Mouse (Mus musculus): ENCODE data around the gene Zfp553. TPM values are rescaled to one million over a fixed set of nuclear protein-coding genes. Genes with fewer than 3 reads are reported as not detected.
A peak's percentile ranks its signal among the peaks of the same experiment; 100 is the strongest.

Zfp553 gene
- polyA plus RNA-seq, 1 experiment, result 11.4 TPM

DNA sequence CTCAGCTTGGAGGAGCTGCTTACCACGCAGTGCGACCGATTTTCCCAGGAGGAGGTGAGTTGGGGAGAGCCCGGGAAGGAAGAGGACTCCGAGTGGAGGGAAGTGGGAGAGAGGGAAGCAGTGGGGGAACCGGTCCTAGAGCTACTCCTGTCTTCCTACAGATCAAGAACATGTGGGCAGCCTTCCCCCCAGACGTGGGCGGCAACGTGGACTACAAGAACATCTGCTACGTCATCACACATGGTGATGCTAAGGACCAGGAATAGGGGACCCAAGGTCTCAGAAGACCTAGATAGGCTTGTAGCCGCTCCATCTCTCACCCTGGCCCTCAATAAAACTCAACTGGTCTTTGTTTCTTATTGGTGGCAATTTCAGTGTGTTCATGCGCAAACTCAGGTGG, 18.9 kb upstream of the Zfp553 start:
- Histone ChIP-seq H3K27me3 (ENCODE audit: control insufficient read depth, insufficient read depth, insufficient read length) (no peaks in the 10 kb centered on the region), H3ac (ENCODE audit: control insufficient read depth, insufficient read length) (no peak overlapping the region), H3K4me2 (ENCODE audit: low read depth) (peak overlapping the region; percentile 66), H3K36me3 (ENCODE audit: control insufficient read depth, insufficient read depth) (no peaks in the 10 kb centered on the region), H3K79me2 (ENCODE audit: control insufficient read depth, insufficient read depth) (peaks cover 8% of the 10 kb centered on the region), H3K4me3 (peak overlapping the region; percentile 60)
- peak; percentile 57 for TF ChIP-seq POLR2A (IDR thresholded peaks at IDR 0.05; ENCODE audit: insufficient read length, low read depth)
- TF ChIP-seq CEBPB (IDR thresholded peaks at IDR 0.05; ENCODE audit: insufficient read depth, poor library complexity, severe bottlenecking), result no peak
- peak; percentile 85 for TF ChIP-seq POLR2AphosphoS2 (IDR thresholded peaks at IDR 0.05; ENCODE audit: insufficient read length, low read depth)
- no peak for TF ChIP-seq REST (IDR thresholded peaks at IDR 0.05; ENCODE audit: insufficient read depth, insufficient read length)
- no peak for TF ChIP-seq MYOD1 (IDR thresholded peaks at IDR 0.05; ENCODE audit: control insufficient read depth in 1 of 3, insufficient read length in 2 of 3, low read depth in 2 of 3)
- TF ChIP-seq TCF12 (IDR thresholded peaks at IDR 0.05; ENCODE audit: insufficient read depth, poor library complexity, severe bottlenecking), result no peak
- no peak for TF ChIP-seq E2F4 (IDR thresholded peaks at IDR 0.05; ENCODE audit: insufficient read depth)
- TF ChIP-seq MYOG (IDR thresholded peaks at IDR 0.05; ENCODE audit: control insufficient read depth in 1 of 3, insufficient read depth in 1 of 3, insufficient read length in 2 of 3, low read depth in 2 of 3), result no peak
- no peak for TF ChIP-seq MAX (IDR thresholded peaks at IDR 0.05; ENCODE audit: low read depth)
- TF ChIP-seq TCF3 (IDR thresholded peaks at IDR 0.05; ENCODE audit: insufficient read length, low read depth), result no peak
- no peak for TF ChIP-seq SRF (IDR thresholded peaks at IDR 0.05; ENCODE audit: control insufficient read depth, insufficient read length, low read depth)
- TF ChIP-seq USF1 (IDR thresholded peaks at IDR 0.05; ENCODE audit: low read depth), result no peak

DNA sequence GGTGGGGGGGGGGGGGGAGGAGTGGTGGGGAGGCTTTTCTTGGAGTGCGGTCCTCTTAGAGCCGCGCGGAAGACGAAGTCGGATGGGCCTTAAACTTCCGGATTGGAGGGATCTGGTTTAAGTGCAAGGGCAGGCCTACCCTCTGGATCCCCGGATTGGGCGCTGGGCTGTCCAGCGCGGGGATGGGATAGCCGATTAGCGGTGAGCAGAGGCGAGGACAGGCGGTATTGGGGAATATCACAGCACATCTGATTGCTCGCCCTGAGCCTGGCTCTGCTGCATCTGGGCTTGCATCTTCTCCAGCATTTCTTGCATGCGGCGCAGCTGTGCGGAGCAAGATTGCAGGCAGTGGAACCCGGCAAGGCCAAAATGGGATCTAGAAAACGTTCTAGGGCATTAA, 18.3 kb upstream of the Zfp553 start:
- TF ChIP-seq POLR2AphosphoS2 (IDR thresholded peaks at IDR 0.05; ENCODE audit: insufficient read length, low read depth) (peak; percentile 50), POLR2A (IDR thresholded peaks at IDR 0.05; ENCODE audit: insufficient read length, low read depth) (peak; percentile 27), E2F4 (IDR thresholded peaks at IDR 0.05; ENCODE audit: insufficient read depth) (no peak)
- Histone ChIP-seq H3K4me2 (ENCODE audit: low read depth) (peak overlapping the region; percentile 33), H3K27me3 (ENCODE audit: control insufficient read depth, insufficient read depth, insufficient read length) (no peaks in the 10 kb centered on the region)

DNA sequence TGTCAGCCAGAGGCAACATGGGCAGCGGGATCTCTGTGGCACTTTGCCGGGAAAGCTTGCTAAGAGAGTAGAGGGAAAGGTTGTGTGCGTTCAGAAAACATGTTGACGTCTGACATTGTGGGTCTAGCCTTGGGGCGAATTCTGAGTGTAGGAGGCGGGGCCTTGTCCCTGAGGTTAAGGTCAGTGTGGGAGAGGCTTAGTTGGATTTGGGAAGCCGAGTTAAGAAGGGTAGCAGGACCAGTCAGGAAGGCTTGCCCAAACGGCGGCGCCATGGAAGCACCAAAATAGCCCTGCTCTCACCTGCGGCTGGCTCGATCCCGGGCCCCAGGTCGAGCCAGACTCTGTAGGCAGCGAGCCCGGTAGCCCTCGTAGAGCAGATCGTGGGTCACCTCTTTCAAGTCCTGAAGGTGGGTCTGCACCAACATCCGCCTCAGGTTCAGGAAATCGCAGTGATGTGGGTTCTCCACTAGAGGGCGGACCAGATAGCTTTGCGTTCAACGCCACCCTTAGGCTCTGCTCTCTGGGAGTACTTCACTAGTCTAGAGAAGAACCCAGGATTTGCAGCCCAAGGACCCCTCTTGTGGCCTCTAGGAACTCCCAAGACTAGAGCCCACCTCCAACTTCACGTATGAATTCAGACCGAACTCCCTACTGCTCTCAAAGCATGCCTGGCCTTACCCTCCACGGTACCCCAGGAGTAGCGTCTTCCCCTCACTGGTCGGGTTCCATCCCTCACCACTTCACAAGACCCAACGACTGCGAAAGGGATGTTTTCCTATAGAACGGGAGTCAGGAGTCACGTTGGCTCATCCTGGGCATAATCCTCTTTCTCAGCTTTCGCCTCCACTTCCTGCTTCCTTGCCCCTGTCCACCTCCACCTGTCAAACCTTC, 17.6 kb upstream of the Zfp553 start:
- no peak for TF ChIP-seq TCF3 (IDR thresholded peaks at IDR 0.05; ENCODE audit: insufficient read length, low read depth)
- no peak for TF ChIP-seq CEBPB (IDR thresholded peaks at IDR 0.05; ENCODE audit: insufficient read depth, poor library complexity, severe bottlenecking)
- TF ChIP-seq MAX (IDR thresholded peaks at IDR 0.05; ENCODE audit: low read depth), result no peak
- no peak for TF ChIP-seq TCF12 (IDR thresholded peaks at IDR 0.05; ENCODE audit: insufficient read depth, poor library complexity, severe bottlenecking)
- TF ChIP-seq POLR2AphosphoS2 (IDR thresholded peaks at IDR 0.05; ENCODE audit: insufficient read length, low read depth), result peak; percentile 95
- no peak for TF ChIP-seq USF1 (IDR thresholded peaks at IDR 0.05; ENCODE audit: low read depth)
- TF ChIP-seq REST (IDR thresholded peaks at IDR 0.05; ENCODE audit: insufficient read depth, insufficient read length), result no peak
- TF ChIP-seq MYOG (IDR thresholded peaks at IDR 0.05; ENCODE audit: control insufficient read depth in 1 of 3, insufficient read depth in 1 of 3, insufficient read length in 2 of 3, low read depth in 2 of 3), result no peak
- no peak for TF ChIP-seq MYOD1 (IDR thresholded peaks at IDR 0.05; ENCODE audit: control insufficient read depth in 1 of 3, insufficient read length in 2 of 3, low read depth in 2 of 3)
- no peak for TF ChIP-seq E2F4 (IDR thresholded peaks at IDR 0.05; ENCODE audit: insufficient read depth)
- no peak for TF ChIP-seq SRF (IDR thresholded peaks at IDR 0.05; ENCODE audit: control insufficient read depth, insufficient read length, low read depth)
- peak; percentile 63 for TF ChIP-seq POLR2A (IDR thresholded peaks at IDR 0.05; ENCODE audit: insufficient read length, low read depth)
- no peaks in the 10 kb centered on the region for H3K36me3 ChIP-seq (ENCODE audit: control insufficient read depth, insufficient read depth)
- peaks cover 8% of the 10 kb centered on the region for H3K79me2 ChIP-seq (ENCODE audit: control insufficient read depth, insufficient read depth)
- H3K4me3 ChIP-seq, result peak overlapping the region; percentile 60
- peak overlapping the region; percentile 33 for H3K4me2 ChIP-seq (ENCODE audit: low read depth)
- no peak overlapping the region for H3ac ChIP-seq (ENCODE audit: control insufficient read depth, insufficient read length)
- H3K27me3 ChIP-seq (ENCODE audit: control insufficient read depth, insufficient read depth, insufficient read length), result no peaks in the 10 kb centered on the region

More for the DNA sequence above, 18.3 kb upstream of the Zfp553 start:
- no peak overlapping the region for H3ac ChIP-seq (ENCODE audit: control insufficient read depth, insufficient read length)
- H3K79me2 ChIP-seq (ENCODE audit: control insufficient read depth, insufficient read depth), result peaks cover 8% of the 10 kb centered on the region
- peak overlapping the region; percentile 60 for H3K4me3 ChIP-seq
- no peaks in the 10 kb centered on the region for H3K36me3 ChIP-seq (ENCODE audit: control insufficient read depth, insufficient read depth)

DNA sequence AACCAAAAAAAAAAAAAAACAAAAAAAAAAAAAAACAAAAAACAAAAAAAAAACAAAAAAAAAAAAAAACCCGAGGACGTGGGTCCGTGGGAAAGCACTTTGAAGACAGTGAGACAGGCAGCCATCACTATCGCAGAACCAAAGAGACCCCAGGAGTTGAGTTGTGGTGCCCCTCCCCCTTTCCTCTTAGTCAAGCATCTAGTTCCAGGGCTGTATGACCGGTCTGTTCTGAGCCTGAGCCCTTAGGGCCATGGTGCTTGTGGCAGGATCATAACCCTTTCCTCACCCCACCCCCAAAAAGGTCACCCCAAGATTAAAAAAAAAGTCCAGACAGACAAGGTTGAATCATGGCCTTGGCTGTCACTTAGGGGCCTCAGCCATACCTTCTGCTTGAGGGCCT, 16.6 kb upstream of the Zfp553 start:
- TF ChIP-seq CEBPB (IDR thresholded peaks at IDR 0.05; ENCODE audit: insufficient read depth, poor library complexity, severe bottlenecking), result no peak
- peak; percentile 15 for TF ChIP-seq POLR2AphosphoS2 (IDR thresholded peaks at IDR 0.05; ENCODE audit: insufficient read length, low read depth)
- H3K79me2 ChIP-seq (ENCODE audit: control insufficient read depth, insufficient read depth), result peaks cover 8% of the 10 kb centered on the region
- no peak overlapping the region for H3ac ChIP-seq (ENCODE audit: control insufficient read depth, insufficient read length)
- H3K4me3 ChIP-seq, result no peak overlapping the region
- no peak overlapping the region for H3K4me2 ChIP-seq (ENCODE audit: low read depth)
- no peaks in the 10 kb centered on the region for H3K27me3 ChIP-seq (ENCODE audit: control insufficient read depth, insufficient read depth, insufficient read length)
- no peaks in the 10 kb centered on the region for H3K36me3 ChIP-seq (ENCODE audit: control insufficient read depth, insufficient read depth)

GRCm38 (mm10) chr7:127217475-127217874, 15.4 kb upstream of the Zfp553 start:
- TF ChIP-seq SRF (IDR thresholded peaks at IDR 0.05; ENCODE audit: control insufficient read depth, insufficient read length, low read depth), result no peak
- no peak for TF ChIP-seq POLR2AphosphoS2 (IDR thresholded peaks at IDR 0.05; ENCODE audit: insufficient read length, low read depth)
- no peak for TF ChIP-seq USF1 (IDR thresholded peaks at IDR 0.05; ENCODE audit: low read depth)
- no peak for TF ChIP-seq CEBPB (IDR thresholded peaks at IDR 0.05; ENCODE audit: insufficient read depth, poor library complexity, severe bottlenecking)
- TF ChIP-seq MYOG (IDR thresholded peaks at IDR 0.05; ENCODE audit: control insufficient read depth in 1 of 3, insufficient read depth in 1 of 3, insufficient read length in 2 of 3, low read depth in 2 of 3), result no peak
- TF ChIP-seq E2F4 (IDR thresholded peaks at IDR 0.05; ENCODE audit: insufficient read depth), result no peak
- no peak for TF ChIP-seq POLR2A (IDR thresholded peaks at IDR 0.05; ENCODE audit: insufficient read length, low read depth)
- no peak for TF ChIP-seq MYOD1 (IDR thresholded peaks at IDR 0.05; ENCODE audit: control insufficient read depth in 1 of 3, insufficient read length in 2 of 3, low read depth in 2 of 3)
- Histone ChIP-seq H3K36me3 (ENCODE audit: control insufficient read depth, insufficient read depth) (no peaks in the 10 kb centered on the region), H3ac (ENCODE audit: control insufficient read depth, insufficient read length) (no peak overlapping the region), H3K4me3 (no peak overlapping the region), H3K4me2 (ENCODE audit: low read depth) (no peak overlapping the region), H3K79me2 (ENCODE audit: control insufficient read depth, insufficient read depth) (no peaks in the 10 kb centered on the region), H3K27me3 (ENCODE audit: control insufficient read depth, insufficient read depth, insufficient read length) (no peaks in the 10 kb centered on the region)

Measured in myocyte (in vitro differentiated cells).